Mouse (Mus musculus) lung, adult 2 months (tissue): Measurements from ENCODE around the gene Gpr65. TPM values are rescaled to one million over a fixed set of nuclear protein-coding genes. Genes with fewer than 3 reads are reported as not detected.
A peak's percentile ranks its signal among the peaks of the same experiment; 100 is the strongest.
"Not testable (repeated sequence)": the region's sequence is repeated elsewhere in the genome, so short reads cannot be mapped to it uniquely, and the experiment has no call there.

ENCODE experiments used
- DNase-seq: peaks from one replicate; pipeline ENCODE4 v3.0.0; 2022
- H3K4me1 ChIP-seq: fragments of 200-500 bp; 2 replicates; pipeline ENCODE4 v1.6.1; 2011; ENCODE audit warnings: low read length; ENCODE audit not compliant: control insufficient read depth, insufficient read depth
- H3K4me3 ChIP-seq: fragments of 200-500 bp; replicated peaks from 2 replicates; pipeline ENCODE3; 2011; ENCODE audit warnings: low read depth, mild to moderate bottlenecking, control low read depth, low read length; ENCODE audit errors: extremely low read depth
- CTCF ChIP-seq: fragments of 200-500 bp; IDR thresholded peaks from 2 replicates; pipeline ENCODE4 v1.5.1; 2011; ENCODE audit warnings: mild to moderate bottlenecking, low read length, control low read depth; ENCODE audit not compliant: insufficient read depth
- POLR2A ChIP-seq: fragments of 200-500 bp; IDR thresholded peaks from 2 replicates; pipeline ENCODE4 v1.6.1; 2011; ENCODE audit warnings: low read depth, mild to moderate bottlenecking, control low read depth, low read length, borderline replicate concordance; ENCODE audit errors: extremely low read depth
- WGBS: fragments of 180-500 bp; shearing (Covaris S2); methylation state at CpG from one replicate; pipeline ENCODE4 v1.1.7; 2018; 5-methylcytosine and 5-hydroxymethylcytosine counted together
- polyA plus RNA-seq: library from polyadenylated mRNA; depleted of rRNA; stranded (reverse); fragments of >200 nt; gene quantifications from 2 replicates; pipeline ENCODE4 v1.2.3, GENCODE M21; 2012; rRNA removed

Gene Gpr65
- 1.1 and 1.6 TPM in 2 replicates for polyA plus RNA-seq

DNA sequence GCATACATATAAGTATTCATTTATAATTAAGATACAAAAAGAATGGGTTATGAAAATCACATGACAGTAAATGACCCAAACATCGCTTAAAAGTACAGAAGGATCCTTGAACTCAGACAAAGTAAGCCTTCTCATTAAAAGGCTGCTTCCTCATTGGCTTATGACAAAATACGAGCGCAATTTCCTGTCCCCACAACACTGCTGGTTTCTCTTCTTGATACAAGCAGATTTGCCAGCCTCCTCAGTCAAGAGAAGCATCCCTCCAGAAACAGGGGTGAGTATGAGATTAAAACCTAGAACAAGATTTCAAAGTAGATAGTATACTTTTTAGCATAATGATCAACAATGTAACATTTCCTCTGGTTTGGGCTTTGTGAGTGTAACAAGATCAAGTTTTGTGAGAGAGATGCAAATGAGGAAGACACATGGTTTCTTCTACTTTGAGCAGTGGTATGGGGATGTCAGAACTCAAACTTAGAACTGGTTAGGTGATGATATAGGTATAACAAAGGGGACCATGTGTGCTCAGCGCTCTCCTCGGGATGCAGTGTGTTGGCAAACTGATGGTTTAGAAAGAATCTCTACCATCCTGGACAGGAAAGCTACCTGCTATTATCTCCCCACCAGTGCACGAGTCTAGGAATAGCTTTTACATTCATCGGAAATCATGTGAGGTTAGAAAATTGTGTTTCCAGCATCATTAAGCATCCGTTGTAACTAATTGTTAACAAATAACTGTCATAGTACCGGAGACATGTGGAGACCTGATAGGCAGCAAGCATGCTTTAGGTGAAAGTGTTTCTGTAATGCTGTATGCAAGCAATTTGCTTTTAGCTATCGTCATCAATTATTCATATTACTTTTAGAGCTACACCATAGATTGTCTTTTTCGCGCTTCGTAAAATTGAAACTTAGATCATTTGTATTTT lies at the start of gene Gpr65:
Gene Gpr65, plus strand, starts transcription at position 195 of the 929 bp plus-strand sequence.
- WGBS = 80% methylated on average over 13 of the region's 13 CpGs
- Histone ChIP-seq H3K4me1 (no peaks in the 10 kb centered on the region), H3K4me3 (peak within 1 kb of the TSS; percentile 4)
- no peak for DNase-seq
- no peak for TF ChIP-seq POLR2A
- no peak for TF ChIP-seq CTCF

- Histone ChIP-seq H3K4me3 (no peak overlapping the region), H3K4me1 (no peaks in the 10 kb centered on the region)
- DNase-seq = no peak
- 77% methylated on average over 5 of the region's 5 CpGs for WGBS
- TF ChIP-seq POLR2A (no peak), CTCF (no peak)
These were observed 45.1 kb upstream of the Gpr65 start for GRCm38 (mm10) chr12:98223286-98223685.

- no peak for DNase-seq
- WGBS = 90% methylated on average over 2 of the region's 2 CpGs
- Histone ChIP-seq H3K4me1 (no peaks in the 10 kb centered on the region), H3K4me3 (no peak overlapping the region)
- TF ChIP-seq CTCF = no peak
- no peak for TF ChIP-seq POLR2A
These were observed 41.4 kb upstream of the Gpr65 start for GRCm38 (mm10) chr12:98227037-98227436.

DNA sequence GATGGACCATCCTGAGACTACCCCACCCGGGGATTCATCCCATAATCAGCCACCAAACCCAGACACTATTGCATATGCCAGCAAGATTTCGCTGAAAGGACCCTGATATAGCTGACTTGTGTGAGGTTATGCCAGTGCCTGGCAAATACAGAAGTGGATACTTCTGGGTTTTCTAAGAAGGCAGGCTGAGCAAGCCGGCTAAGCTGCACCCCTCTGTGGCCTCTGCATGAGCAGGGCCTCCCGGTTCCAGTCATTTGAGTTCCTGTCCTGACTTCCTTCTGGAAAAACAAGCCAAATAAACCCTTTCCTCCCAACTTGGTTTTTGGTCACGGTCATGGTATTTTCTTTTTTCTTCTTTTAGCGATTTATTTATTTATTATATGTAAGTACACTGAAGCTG lies 30.0 kb upstream of the Gpr65 start:
- not testable (repeated sequence) for H3K4me3 ChIP-seq, H3K4me1 ChIP-seq, DNase-seq
- 68% methylated on average over 6 of the region's 6 CpGs for WGBS

- no peak for TF ChIP-seq CTCF
- TF ChIP-seq POLR2A = no peak
- DNase-seq = no peak
- no peaks in the 10 kb centered on the region for H3K4me1 ChIP-seq
- WGBS = 80% methylated on average over 4 of the region's 4 CpGs
- H3K4me3 ChIP-seq = no peak overlapping the region
These were observed 24.3 kb upstream of the Gpr65 start for GRCm38 (mm10) chr12:98244161-98244560.

DNA sequence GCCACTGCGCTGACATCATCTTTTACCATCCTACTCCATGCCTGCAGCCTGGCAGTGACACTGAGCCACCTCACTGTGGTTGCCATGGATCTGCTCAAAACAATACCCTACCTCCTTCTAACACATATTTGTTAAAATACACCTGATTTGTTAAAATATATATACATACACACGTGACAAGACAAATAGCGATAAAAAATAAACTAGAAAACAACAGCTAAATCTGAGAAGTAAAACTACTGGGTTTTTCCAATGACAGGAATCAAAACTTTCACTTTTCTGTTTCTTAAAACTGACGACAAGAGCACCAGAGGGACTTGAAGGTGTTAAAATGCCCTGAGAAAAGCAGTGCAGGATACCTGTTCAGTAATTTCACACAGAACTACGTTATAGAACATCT lies 23.6 kb upstream of the Gpr65 start:
- TF ChIP-seq CTCF (no peak), POLR2A (no peak)
- H3K4me3 ChIP-seq = no peak overlapping the region
- no peak for DNase-seq
- 88% methylated on average over 5 of the region's 5 CpGs for WGBS
- H3K4me1 ChIP-seq = no peaks in the 10 kb centered on the region

DNA sequence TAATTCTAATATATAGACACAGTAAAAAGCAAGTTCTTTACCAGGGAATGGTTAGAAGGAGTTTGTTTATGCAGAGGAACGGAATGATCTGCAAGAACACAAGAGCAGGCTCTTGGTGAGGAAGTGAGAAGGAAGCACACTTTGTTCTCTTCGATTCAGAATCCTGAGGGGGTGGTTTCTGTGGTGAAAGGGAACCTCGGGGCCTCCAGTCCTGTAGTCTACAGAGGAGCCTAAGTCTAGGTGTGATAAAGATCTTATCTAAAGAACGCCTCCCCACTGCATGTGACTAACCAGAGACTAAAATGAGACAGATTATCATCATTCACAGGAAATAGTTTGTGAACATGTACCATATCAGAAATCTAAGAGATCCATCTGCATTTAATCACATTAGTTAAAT lies 21.6 kb upstream of the Gpr65 start:
- WGBS = 28% methylated on average over 4 of the region's 4 CpGs
- no peak overlapping the region for H3K4me3 ChIP-seq
- no peak for DNase-seq
- TF ChIP-seq POLR2A (no peak), CTCF (no peak)
- no peaks in the 10 kb centered on the region for H3K4me1 ChIP-seq

DNA sequence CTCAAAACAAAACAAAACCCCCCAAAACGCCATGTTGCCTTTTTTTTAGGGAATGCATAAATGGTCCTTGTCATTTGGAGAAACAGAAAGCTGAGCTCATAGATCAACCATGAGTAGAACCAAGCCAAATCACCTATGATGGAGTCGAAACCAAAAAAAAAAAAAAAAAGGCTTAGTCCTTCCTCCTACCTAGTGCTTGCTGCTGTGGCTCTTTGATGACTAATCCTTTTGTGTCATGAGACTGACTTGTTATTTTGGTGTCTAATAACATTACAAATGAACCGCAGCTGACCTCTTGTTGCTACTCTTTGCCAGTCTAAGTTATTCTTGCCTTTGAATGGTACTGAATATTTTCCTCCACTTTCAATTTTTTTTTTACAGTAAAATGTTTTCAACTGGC lies 18.8 kb upstream of the Gpr65 start:
- DNase-seq = no peak
- 72% methylated on average over 3 of the region's 3 CpGs for WGBS
- TF ChIP-seq CTCF (no peak), POLR2A (no peak)
- Histone ChIP-seq H3K4me3 (no peak overlapping the region), H3K4me1 (no peaks in the 10 kb centered on the region)

- Histone ChIP-seq H3K4me1 (no peaks in the 10 kb centered on the region), H3K4me3 (no peak overlapping the region)
- WGBS = 88% methylated on average over 8 of the region's 8 CpGs
- no peak for DNase-seq
- no peak for TF ChIP-seq CTCF
- no peak for TF ChIP-seq POLR2A
These were observed 18.1 kb upstream of the Gpr65 start for GRCm38 (mm10) chr12:98250327-98250726.

DNA sequence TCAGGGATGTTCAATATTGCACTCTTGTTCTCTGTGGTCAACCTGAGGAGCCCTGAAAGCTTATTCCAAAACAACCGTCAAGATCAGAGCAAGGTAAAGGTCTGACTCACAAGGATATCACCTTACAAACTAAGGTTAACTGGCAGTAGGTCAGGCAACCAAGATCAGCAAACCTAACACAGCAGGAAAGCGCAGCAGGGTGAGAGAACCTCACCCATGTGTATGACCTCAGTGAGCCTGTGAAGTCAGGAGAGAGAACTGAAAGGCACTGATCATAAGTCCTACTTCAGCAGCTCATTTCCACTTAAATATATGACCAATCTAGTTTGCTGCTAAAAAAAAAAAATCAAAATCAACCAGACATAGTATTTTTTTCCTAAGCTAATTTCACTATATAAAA lies 16.0 kb upstream of the Gpr65 start:
- Histone ChIP-seq H3K4me3 (no peak overlapping the region), H3K4me1 (no peaks in the 10 kb centered on the region)
- TF ChIP-seq CTCF (no peak), POLR2A (no peak)
- 77% methylated on average over 2 of the region's 2 CpGs for WGBS
- no peak for DNase-seq
